Mouse (Mus musculus): Measurements from ENCODE around the gene Ndrg3. TPM values are rescaled to one million over a fixed set of nuclear protein-coding genes. Genes with fewer than 3 reads are reported as not detected.
A peak's percentile ranks its signal among the peaks of the same experiment; 100 is the strongest.

Ndrg3 gene
- total and polyA plus RNA-seq, 3 experiments, result 19.8 to 23.6 (median 21.5) TPM

DNA sequence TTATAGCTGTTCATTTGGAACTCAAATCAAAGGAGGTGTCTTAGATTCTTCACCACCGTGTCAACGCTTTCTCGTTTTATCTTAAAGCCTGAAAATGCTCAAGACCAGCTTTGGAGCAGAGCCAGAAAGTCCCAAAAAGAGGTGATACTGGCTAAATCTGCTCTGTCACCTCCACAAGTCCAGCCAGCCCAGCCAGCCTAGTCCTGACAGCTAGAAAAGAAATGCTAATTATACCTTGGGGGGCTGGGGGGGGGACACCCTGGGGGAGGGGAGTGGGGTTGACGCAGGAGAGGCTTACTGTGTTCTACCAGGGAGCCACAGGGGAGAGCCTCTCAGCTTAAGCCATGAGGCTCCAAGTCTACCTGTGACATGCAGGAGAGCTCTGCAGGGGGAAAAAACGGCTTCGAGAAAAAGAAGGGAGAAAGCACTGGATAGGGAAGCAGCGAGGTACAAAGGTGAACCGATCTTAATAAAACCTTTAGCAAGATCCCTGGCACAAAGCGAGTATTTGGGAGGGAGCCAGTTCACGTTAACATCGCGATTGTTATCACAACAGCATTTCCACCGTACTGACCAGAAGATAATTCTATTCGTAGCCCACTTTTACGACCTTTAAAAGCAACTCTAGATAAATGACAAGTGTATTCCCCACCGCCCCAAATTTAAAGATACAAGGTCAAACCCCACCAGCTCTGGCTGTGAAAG is 977 bp downstream of the Ndrg3 start:
- Histone ChIP-seq H3K4me1 (ENCODE audit: control insufficient read depth, insufficient read depth, low read length) (no peaks in the 10 kb centered on the region), H3K36me3 (ENCODE audit: control insufficient read depth, insufficient read depth, low read length) (no peaks in the 10 kb centered on the region), H3K27me3 (ENCODE audit: control insufficient read depth, insufficient read depth, low read length) (no peaks in the 10 kb centered on the region), H3K79me2 (replicated peaks; ENCODE audit: control insufficient read depth, insufficient read depth, low read length) (peaks cover 2% of the 10 kb centered on the region; the same call in 1 of the 2 replicates), H3K27ac (peak overlapping the region; percentile 90), H3K4me3 (peak overlapping the region; percentile 95), H3K9ac (ENCODE audit: low read depth, low read length) (peak overlapping the region; percentile 92)
- WGBS, result 8% methylated on average over 16 of the region's 16 CpGs
- TF ChIP-seq CTCF (IDR thresholded peaks at IDR 0.05) (peak; percentile 26), EP300 (IDR thresholded peaks at IDR 0.05; ENCODE audit: insufficient read depth, low read depth, low read length) (no peak)
- intact Hi-C loops (cut with DNase I), result no loop called here
- no peak for DNase-seq

DNA sequence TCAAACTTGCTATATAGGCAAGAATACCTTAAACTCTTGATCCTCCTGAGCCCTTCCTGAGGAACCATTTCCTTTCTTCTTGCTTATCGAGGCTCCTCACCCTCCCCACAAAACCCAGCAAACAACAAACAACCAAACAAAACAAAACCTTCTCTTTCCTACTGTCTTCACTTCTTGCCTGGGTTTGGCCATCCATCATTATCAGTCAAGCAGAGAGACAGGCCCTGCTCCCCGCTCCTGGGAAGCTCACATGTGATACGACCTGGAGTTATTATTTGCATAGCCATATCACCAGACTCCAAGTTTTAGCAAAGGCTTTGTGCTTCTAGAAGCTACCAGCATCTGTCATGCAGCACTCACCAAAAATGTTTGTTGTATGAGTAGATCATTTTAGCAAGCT is 4.5 kb downstream of the Ndrg3 start:
- no peak for DNase-seq
- peaks cover 4% of the 10 kb centered on the region; the same call in 1 of the 2 replicates for H3K4me1 ChIP-seq (ENCODE audit: control insufficient read depth, insufficient read depth, low read length)
- intact Hi-C loops (cut with DNase I), result no loop called here

DNA sequence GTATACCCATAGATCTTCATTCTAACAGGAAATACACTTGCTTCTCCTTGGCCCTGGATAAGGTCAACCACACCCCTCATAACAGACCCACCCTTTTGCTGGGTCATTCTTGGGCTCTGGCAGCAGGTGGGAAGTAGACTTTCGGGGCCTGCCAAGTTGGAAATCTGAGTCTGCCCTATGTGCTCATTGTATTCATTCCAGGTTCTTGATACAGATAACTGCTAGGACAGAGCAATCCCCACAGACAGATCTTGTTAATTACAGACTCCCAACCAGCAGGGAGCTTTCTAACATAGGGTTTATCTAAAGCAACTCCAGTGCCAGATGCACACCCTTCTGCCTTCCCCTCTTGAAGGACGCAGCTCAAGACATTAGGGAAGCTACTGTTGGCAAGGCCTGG is 9.0 kb downstream of the Ndrg3 start:
- WGBS, result 11% methylated on average over 2 of the region's 2 CpGs
- no peak overlapping the region for H3K9ac ChIP-seq (ENCODE audit: low read depth, low read length)
- no peak for TF ChIP-seq POLR2A (IDR thresholded peaks at IDR 0.05; ENCODE audit: insufficient read depth, low read depth, low read length)
- TF ChIP-seq CTCF (IDR thresholded peaks at IDR 0.05), result no peak
- TF ChIP-seq EP300 (IDR thresholded peaks at IDR 0.05; ENCODE audit: insufficient read depth, low read depth, low read length), result no peak
- H3K36me3 ChIP-seq (ENCODE audit: control insufficient read depth, insufficient read depth, low read length), result peaks cover 12% of the 10 kb centered on the region
- peak; percentile 29 to 48 for DNase-seq
- H3K4me1 ChIP-seq (ENCODE audit: control insufficient read depth, insufficient read depth, low read length), result peaks cover 6% of the 10 kb centered on the region; the same call in 1 of the 2 replicates
- H3K4me3 ChIP-seq, result no peak overlapping the region
- intact Hi-C loops (cut with DNase I), result no loop called here
- no peaks in the 10 kb centered on the region for H3K27me3 ChIP-seq (ENCODE audit: control insufficient read depth, insufficient read depth, low read length)
- H3K79me2 ChIP-seq (replicated peaks; ENCODE audit: control insufficient read depth, insufficient read depth, low read length), result peaks cover 2% of the 10 kb centered on the region
- peak overlapping the region; percentile 70 for H3K27ac ChIP-seq

More for the DNA sequence above, 4.5 kb downstream of the Ndrg3 start:
- Histone ChIP-seq H3K79me2 (replicated peaks; ENCODE audit: control insufficient read depth, insufficient read depth, low read length) (peaks cover 2% of the 10 kb centered on the region), H3K4me3 (no peak overlapping the region), H3K36me3 (ENCODE audit: control insufficient read depth, insufficient read depth, low read length) (peaks cover 7% of the 10 kb centered on the region), H3K27me3 (ENCODE audit: control insufficient read depth, insufficient read depth, low read length) (no peaks in the 10 kb centered on the region), H3K27ac (no peak overlapping the region), H3K9ac (ENCODE audit: low read depth, low read length) (no peak overlapping the region)
- 61% methylated on average over 3 of the region's 3 CpGs for WGBS
- TF ChIP-seq CTCF (IDR thresholded peaks at IDR 0.05), result no peak
- no peak for TF ChIP-seq POLR2A (IDR thresholded peaks at IDR 0.05; ENCODE audit: insufficient read depth, low read depth, low read length)
- TF ChIP-seq EP300 (IDR thresholded peaks at IDR 0.05; ENCODE audit: insufficient read depth, low read depth, low read length), result no peak

DNA sequence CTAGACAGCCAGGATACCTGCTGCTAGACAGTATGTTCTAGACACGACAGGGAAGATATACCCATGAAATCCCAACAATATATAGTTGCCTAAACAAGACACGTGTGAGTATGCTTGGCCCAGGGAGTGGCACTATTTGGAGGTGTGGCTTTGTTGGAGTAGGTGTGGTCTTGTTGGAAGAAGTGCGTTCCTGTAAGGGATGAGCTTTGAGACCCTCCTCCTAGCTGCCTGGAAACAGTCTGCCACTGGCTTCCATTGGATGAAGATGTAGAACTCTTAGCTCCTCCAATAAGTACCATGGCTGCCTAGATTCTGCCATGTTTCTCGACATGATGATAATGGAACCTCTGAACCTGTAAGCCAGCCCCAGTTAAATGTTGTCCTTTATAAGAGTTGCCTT is 10.6 kb downstream of the Ndrg3 start:
- H3K4me3 ChIP-seq, result no peak overlapping the region
- TF ChIP-seq POLR2A (IDR thresholded peaks at IDR 0.05; ENCODE audit: insufficient read depth, low read depth, low read length) (no peak), CTCF (IDR thresholded peaks at IDR 0.05) (no peak), EP300 (IDR thresholded peaks at IDR 0.05; ENCODE audit: insufficient read depth, low read depth, low read length) (no peak)
- WGBS, result 92% methylated on average over 4 of the region's 4 CpGs
- H3K79me2 ChIP-seq (replicated peaks; ENCODE audit: control insufficient read depth, insufficient read depth, low read length), result no peaks in the 10 kb centered on the region; the same call in 1 of the 2 replicates
- no peak overlapping the region for H3K9ac ChIP-seq (ENCODE audit: low read depth, low read length)
- H3K27me3 ChIP-seq (ENCODE audit: control insufficient read depth, insufficient read depth, low read length), result no peaks in the 10 kb centered on the region
- intact Hi-C loops (cut with DNase I), result no loop called here
- peaks cover 12% of the 10 kb centered on the region for H3K36me3 ChIP-seq (ENCODE audit: control insufficient read depth, insufficient read depth, low read length)
- no peak overlapping the region for H3K27ac ChIP-seq
- H3K4me1 ChIP-seq (ENCODE audit: control insufficient read depth, insufficient read depth, low read length), result peaks cover 8% of the 10 kb centered on the region; the same call in 1 of the 2 replicates
- no peak for DNase-seq

DNA sequence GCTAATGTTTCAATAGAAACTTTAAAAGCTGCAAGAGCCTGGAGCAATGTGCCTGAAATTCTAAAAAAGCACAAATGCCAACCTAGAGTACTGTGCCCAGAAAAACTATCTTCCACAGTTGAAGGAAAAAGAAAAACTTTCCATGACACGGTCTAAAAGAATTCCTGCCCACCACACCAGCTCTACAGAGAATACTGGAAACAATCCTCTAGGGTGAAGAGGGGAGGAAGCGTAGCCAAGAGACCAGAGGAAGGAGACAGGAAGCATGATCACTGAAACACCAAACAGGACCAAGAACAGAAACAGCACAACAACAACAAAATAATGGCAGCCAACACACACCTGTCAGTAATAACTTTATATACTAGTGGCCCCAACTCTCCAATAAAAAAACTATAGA is 11.8 kb downstream of the Ndrg3 start:
- Histone ChIP-seq H3K9ac (ENCODE audit: low read depth, low read length) (no peak overlapping the region), H3K27me3 (ENCODE audit: control insufficient read depth, insufficient read depth, low read length) (no peaks in the 10 kb centered on the region), H3K4me1 (ENCODE audit: control insufficient read depth, insufficient read depth, low read length) (peaks cover 8% of the 10 kb centered on the region), H3K27ac (no peak overlapping the region; the same call in 1 of the 2 replicates), H3K79me2 (replicated peaks; ENCODE audit: control insufficient read depth, insufficient read depth, low read length) (no peaks in the 10 kb centered on the region), H3K4me3 (no peak overlapping the region), H3K36me3 (ENCODE audit: control insufficient read depth, insufficient read depth, low read length) (peaks cover 12% of the 10 kb centered on the region)
- intact Hi-C loops (cut with DNase I), result no loop called here
- no peak for DNase-seq
- WGBS, result 22% methylated on average over 2 of the region's 2 CpGs
- no peak for TF ChIP-seq EP300 (IDR thresholded peaks at IDR 0.05; ENCODE audit: insufficient read depth, low read depth, low read length)
- no peak for TF ChIP-seq CTCF (IDR thresholded peaks at IDR 0.05)
- TF ChIP-seq POLR2A (IDR thresholded peaks at IDR 0.05; ENCODE audit: insufficient read depth, low read depth, low read length), result no peak

DNA sequence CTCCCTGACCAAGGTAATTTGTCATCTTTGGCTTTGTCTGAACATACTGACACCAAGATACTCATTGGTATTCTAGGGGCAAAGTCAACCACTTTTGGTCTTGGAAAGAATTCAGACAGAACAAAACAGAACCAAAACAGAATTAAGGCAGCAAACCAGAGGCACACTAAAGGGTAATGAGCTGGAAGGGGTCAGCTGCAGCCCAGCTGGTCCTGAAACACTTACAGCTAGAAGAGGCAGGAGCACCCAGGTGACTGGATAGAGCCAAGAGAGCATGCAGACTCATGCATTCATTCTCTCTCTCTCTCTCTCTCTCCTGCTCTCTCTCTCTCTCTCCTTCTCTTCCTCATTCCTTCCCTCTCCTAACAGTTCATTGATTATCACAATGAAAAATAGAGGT is 15.1 kb downstream of the Ndrg3 start:
- no peak for DNase-seq
- H3K27ac ChIP-seq, result no peak overlapping the region; the same call in 1 of the 2 replicates
- peaks cover 9% of the 10 kb centered on the region for H3K36me3 ChIP-seq (ENCODE audit: control insufficient read depth, insufficient read depth, low read length)
- no peaks in the 10 kb centered on the region for H3K79me2 ChIP-seq (replicated peaks; ENCODE audit: control insufficient read depth, insufficient read depth, low read length)
- H3K27me3 ChIP-seq (ENCODE audit: control insufficient read depth, insufficient read depth, low read length), result no peaks in the 10 kb centered on the region
- TF ChIP-seq EP300 (IDR thresholded peaks at IDR 0.05; ENCODE audit: insufficient read depth, low read depth, low read length), result no peak
- TF ChIP-seq CTCF (IDR thresholded peaks at IDR 0.05), result no peak
- no peak for TF ChIP-seq POLR2A (IDR thresholded peaks at IDR 0.05; ENCODE audit: insufficient read depth, low read depth, low read length)
- intact Hi-C loops (cut with DNase I), result no loop called here
- H3K4me3 ChIP-seq, result no peak overlapping the region
- H3K4me1 ChIP-seq (ENCODE audit: control insufficient read depth, insufficient read depth, low read length), result peaks cover 10% of the 10 kb centered on the region
- no peak overlapping the region for H3K9ac ChIP-seq (ENCODE audit: low read depth, low read length)
